Mouse (Mus musculus) MEL (cell line): ENCODE results near the gene Dcdc2b. TPM values are rescaled to one million over a fixed set of nuclear protein-coding genes. Genes with fewer than 3 reads are reported as not detected.

ENCODE experiments used
- DNase-seq: peaks from one replicate; pipeline ENCODE4 v3.0.0; 2011; ENCODE audit warnings: low read depth, low spot score
- H3K27ac ChIP-seq: 2 replicates; pipeline ENCODE4 v1.5.1; 2012; ENCODE audit warnings: low read depth, mild to moderate bottlenecking, control low read depth, low read length, moderate library complexity; ENCODE audit not compliant: control insufficient read depth
- H3K27me3 ChIP-seq, 2 experiments: fragments of 150-350 bp in 1 of 2; sonication (generic) in 1 of 2; 2 replicates each; pipeline ENCODE4 v1.6.1; 2012; ENCODE audit warnings: low read length in 2 of 2, mild to moderate bottlenecking in 2 of 2, improper control_type of control experiment in 1 of 2, moderate library complexity in 1 of 2; ENCODE audit not compliant: insufficient read depth in 2 of 2, control insufficient read depth in 1 of 2
- H3K36me3 ChIP-seq, 2 experiments: 2 replicates each; pipeline ENCODE4 v1.6.1; 2012 to 2014; ENCODE audit warnings: low read length in 2 of 2, improper control_type of control experiment in 1 of 2, inconsistent platforms in 1 of 2, mild to moderate bottlenecking in 1 of 2; ENCODE audit not compliant: insufficient read depth in 2 of 2, control insufficient read depth in 1 of 2
- H3K4me1 ChIP-seq, 2 experiments: fragments of 150-350 bp in 1 of 2; sonication (generic) in 1 of 2; 2 replicates each; pipeline ENCODE4 v1.6.1; 2012; ENCODE audit warnings: low read length in 2 of 2, improper control_type of control experiment in 1 of 2, mild to moderate bottlenecking in 1 of 2; ENCODE audit not compliant: insufficient read depth in 2 of 2, control insufficient read depth in 1 of 2
- H3K4me3 ChIP-seq, 2 experiments: fragments of 150-350 bp in 1 of 2; sonication (generic) in 1 of 2; 2 replicates each; pipeline ENCODE4 v1.5.1; 2012; ENCODE audit warnings: low read depth in 2 of 2, low read length in 2 of 2, mild to moderate bottlenecking in 2 of 2, moderate library complexity in 2 of 2, control low read depth in 1 of 2, improper control_type of control experiment in 1 of 2; ENCODE audit not compliant: control insufficient read depth in 1 of 2, insufficient read depth in 1 of 2
- H3K79me2 ChIP-seq: 2 replicates; pipeline ENCODE4 v1.6.1; 2012; ENCODE audit warnings: mild to moderate bottlenecking, low read length, moderate library complexity; ENCODE audit not compliant: control insufficient read depth, poor library complexity, insufficient read depth
- H3K9ac ChIP-seq: 2 replicates; pipeline ENCODE4 v1.6.1; 2012; ENCODE audit warnings: low read depth, mild to moderate bottlenecking, control low read depth, low read length, moderate library complexity; ENCODE audit not compliant: control insufficient read depth, poor library complexity, severe bottlenecking
- H3K9me3 ChIP-seq: fragments of 150-350 bp; sonication (generic); replicated peaks from 2 replicates; pipeline ENCODE4 v1.6.1; 2012; ENCODE audit warnings: mild to moderate bottlenecking, low read length, improper control_type of control experiment, moderate library complexity; ENCODE audit not compliant: insufficient read depth
- CTCF ChIP-seq, 3 experiments: IDR thresholded peaks in 2 of 3; conservative IDR thresholded peaks in 1 of 3; 2 replicates each; pipeline ENCODE4 v1.5.1; 2011 to 2012; ENCODE audit warnings: low read length in 3 of 3, low read depth in 2 of 3, mild to moderate bottlenecking in 2 of 3, improper control_type of control experiment in 1 of 3, inconsistent platforms in 1 of 3, mixed read lengths in 1 of 3, moderate library complexity in 1 of 3; ENCODE audit not compliant: control insufficient read depth in 1 of 3, insufficient read depth in 1 of 3, poor library complexity in 1 of 3, severe bottlenecking in 1 of 3
- GABPA ChIP-seq: IDR thresholded peaks from 2 replicates; pipeline ENCODE4 v1.6.1; 2012; ENCODE audit warnings: low read depth, mild to moderate bottlenecking, inconsistent platforms, low read length, improper control_type of control experiment, moderate library complexity
- GATA1 ChIP-seq: IDR thresholded peaks from 2 replicates; pipeline ENCODE4 v1.6.1; 2011; ENCODE audit warnings: low read depth, low read length, improper control_type of control experiment
- HCFC1 ChIP-seq: IDR thresholded peaks from 2 replicates; pipeline ENCODE4 v1.6.1; 2012; ENCODE audit warnings: low read depth, mild to moderate bottlenecking, inconsistent platforms, low read length, improper control_type of control experiment, moderate library complexity
- MAX ChIP-seq: IDR thresholded peaks from 2 replicates; pipeline ENCODE4 v1.6.1; 2011; ENCODE audit warnings: low read length, improper control_type of control experiment
- MXI1 ChIP-seq: IDR thresholded peaks from 2 replicates; pipeline ENCODE4 v1.6.1; 2011; ENCODE audit warnings: mild to moderate bottlenecking, low read depth, low read length, improper control_type of control experiment
- MYB ChIP-seq: IDR thresholded peaks from 2 replicates; pipeline ENCODE4 v1.6.1; 2011; ENCODE audit warnings: mild to moderate bottlenecking, low read depth, low read length, improper control_type of control experiment
- MYC ChIP-seq: IDR thresholded peaks from 2 replicates; pipeline ENCODE4 v1.6.1; 2011; ENCODE audit warnings: low read depth, mild to moderate bottlenecking, low read length, improper control_type of control experiment, moderate library complexity
- NELFE ChIP-seq: IDR thresholded peaks from 2 replicates; pipeline ENCODE4 v1.6.1; 2011; ENCODE audit warnings: low read depth, low read length, improper control_type of control experiment
- NRF1 ChIP-seq: IDR thresholded peaks from 2 replicates; pipeline ENCODE4 v1.6.1; 2014; ENCODE audit warnings: low read depth, mild to moderate bottlenecking, inconsistent platforms, low read length, improper control_type of control experiment, moderate library complexity; ENCODE audit not compliant: poor library complexity, insufficient read depth, severe bottlenecking
- POLR2A ChIP-seq, 2 experiments: IDR thresholded peaks; 2 replicates each; pipeline ENCODE4 v1.6.1; 2011 to 2012; ENCODE audit warnings: low read length in 2 of 2, mild to moderate bottlenecking in 2 of 2, control low read depth in 1 of 2, improper control_type of control experiment in 1 of 2, low read depth in 1 of 2, moderate library complexity in 1 of 2; ENCODE audit not compliant: control insufficient read depth in 1 of 2, insufficient read depth in 1 of 2, poor library complexity in 1 of 2
- RAD21 ChIP-seq: IDR thresholded peaks from 2 replicates; pipeline ENCODE4 v1.6.1; 2011; ENCODE audit warnings: mild to moderate bottlenecking, low read depth, low read length, improper control_type of control experiment
- RCOR1 ChIP-seq: IDR thresholded peaks from 2 replicates; pipeline ENCODE4 v1.6.1; 2012; ENCODE audit warnings: low read depth, mild to moderate bottlenecking, inconsistent platforms, low read length, improper control_type of control experiment
- SIN3A ChIP-seq: IDR thresholded peaks from 2 replicates; pipeline ENCODE4 v1.6.1; 2012; ENCODE audit warnings: low read length, improper control_type of control experiment, inconsistent platforms
- SMC3 ChIP-seq: IDR thresholded peaks from 2 replicates; pipeline ENCODE4 v1.6.1; 2011; ENCODE audit warnings: low read depth, low read length, improper control_type of control experiment
- TAL1 ChIP-seq: IDR thresholded peaks from 2 replicates; pipeline ENCODE4 v1.6.1; 2012; ENCODE audit warnings: mild to moderate bottlenecking, inconsistent platforms, low read length, moderate library complexity, mixed read lengths
- TBP ChIP-seq: IDR thresholded peaks from 2 replicates; pipeline ENCODE4 v1.8.0; 2011; ENCODE audit warnings: low read depth, low read length, improper control_type of control experiment
- TCF12 ChIP-seq: IDR thresholded peaks from 2 replicates; pipeline ENCODE4 v1.6.1; 2014; ENCODE audit warnings: low read depth, mild to moderate bottlenecking, inconsistent platforms, low read length, improper control_type of control experiment, moderate library complexity
- USF2 ChIP-seq, 2 experiments: IDR thresholded peaks; 2 replicates each; pipeline ENCODE4 v1.6.1; 2011 to 2012; ENCODE audit warnings: improper control_type of control experiment in 2 of 2, low read length in 2 of 2, borderline replicate concordance in 1 of 2, inconsistent platforms in 1 of 2, low read depth in 1 of 2, mild to moderate bottlenecking in 1 of 2; ENCODE audit not compliant: insufficient read depth in 1 of 2
- ZKSCAN1 ChIP-seq: IDR thresholded peaks from 2 replicates; pipeline ENCODE4 v1.6.1; 2012; ENCODE audit warnings: low read depth, mild to moderate bottlenecking, inconsistent platforms, low read length, improper control_type of control experiment, moderate library complexity
- polyA plus RNA-seq, 2 experiments: library from polyadenylated mRNA; stranded (reverse) in 1 of 2; unstranded in 1 of 2; fragments of >175 nt in 1 of 2; fragments of >200 nt in 1 of 2; gene quantifications; 2 replicates each; pipeline versions ENCODE4 v1.2.1 to v1.2.4; 2012; ENCODE audit warnings: low replicate concordance in 2 of 2, low read depth in 1 of 2; ENCODE audit not compliant: insufficient read length in 2 of 2, insufficient read depth in 1 of 2, missing spikeins in 1 of 2
- total RNA-seq: library from RNA; depleted of rRNA; stranded (reverse); fragments of 300-350 nt; gene quantifications from 2 replicates; pipeline ENCODE4 v1.2.3, GENCODE M21; 2012

The Dcdc2b gene
- total and polyA plus RNA-seq, 3 experiments: 1.3 TPM; not detected in 2

GRCm38 (mm10) chr4:129582251-129582650 is 31.8 kb downstream of the Dcdc2b start:
- TF ChIP-seq USF2 (IDR thresholded peaks at IDR 0.05; ENCODE audit: borderline replicate concordance in 1 of 2, insufficient read depth in 1 of 2, low read depth in 1 of 2, low read length in 2 of 2) (no peak), SMC3 (peak; percentile 32; the same call in 1 of the 2 replicates), ZKSCAN1 (no peak), GATA1 (peak; percentile 39), MYB (no peak), MXI1 (no peak), SIN3A (no peak), GABPA (no peak), MYC (peak; percentile 74; the same call in 1 of the 2 replicates), CTCF (IDR thresholded peaks at IDR 0.05 in 2 of 3, conservative IDR thresholded peaks at IDR 0.05 in 1 of 3; ENCODE audit: control insufficient read depth in 1 of 3, insufficient read depth in 1 of 3, low read depth in 2 of 3, low read length in 3 of 3, poor library complexity in 1 of 3, severe bottlenecking in 1 of 3) (peak; percentile 30 to 62 (median 39)), RAD21 (peak; percentile 15; the same call in 1 of the 2 replicates), TAL1 (no peak), POLR2A (IDR thresholded peaks at IDR 0.05; ENCODE audit: control insufficient read depth in 1 of 2, insufficient read depth in 1 of 2, low read depth in 1 of 2, low read length in 2 of 2, poor library complexity in 1 of 2) (no peak), RCOR1 (no peak), HCFC1 (no peak)
- TF ChIP-seq, all 39 proteins: peak for 5
- no peak overlapping the region for H3K4me3 ChIP-seq
- no peaks in the 10 kb centered on the region for H3K9me3 ChIP-seq
- no peaks in the 10 kb centered on the region; the same call in 1 of the 2 replicates for H3K79me2 ChIP-seq
- no peaks in the 10 kb centered on the region for H3K27me3 ChIP-seq
- DNase-seq: peak; percentile 76
- peaks cover 0 to 13% of the 10 kb centered on the region in 2 experiments; a peak in 1 of 4 replicates for H3K4me1 ChIP-seq
- no peaks in the 10 kb centered on the region for H3K36me3 ChIP-seq
- no peak overlapping the region for H3K9ac ChIP-seq
- no peak overlapping the region for H3K27ac ChIP-seq

- H3K9me3 ChIP-seq: no peaks in the 10 kb centered on the region
- peak overlapping the region; percentile 8 to 23; a peak in 2 of 4 replicates for H3K4me3 ChIP-seq
Observed at GRCm38 (mm10) chr4:129580347-129580746, 33.7 kb downstream of the Dcdc2b start.

More at GRCm38 (mm10) chr4:129580347-129580746, 33.7 kb downstream of the Dcdc2b start:
- no peak for TF ChIP-seq TAL1
- peak; percentile 82 for TF ChIP-seq HCFC1
- TF ChIP-seq MAX: 0 out of 2 replicates have a peak, but pooled peaks have one; percentile 44
- TF ChIP-seq MYC: peak; percentile 36; the same call in 1 of the 2 replicates
- TF ChIP-seq NRF1: peak; percentile 65
- TF ChIP-seq POLR2A (IDR thresholded peaks at IDR 0.05; ENCODE audit: control insufficient read depth in 1 of 2, insufficient read depth in 1 of 2, low read depth in 1 of 2, low read length in 2 of 2, poor library complexity in 1 of 2): peak in 1 of 2 experiments; percentile 63; a peak in 1 of 4 replicates
- TF ChIP-seq SIN3A: 0 out of 2 replicates have a peak, but pooled peaks have one; percentile 23
- peak; percentile 52 for TF ChIP-seq NELFE
- no peak for TF ChIP-seq TCF12
- TF ChIP-seq RCOR1: no peak
- TF ChIP-seq TBP: peak; percentile 85
- no peaks in the 10 kb centered on the region; the same call in 1 of the 2 replicates for H3K79me2 ChIP-seq
- peak overlapping the region; percentile 63 for H3K9ac ChIP-seq
- H3K27ac ChIP-seq: peak overlapping the region; percentile 54
- peaks cover 0 to 20% of the 10 kb centered on the region in 2 experiments; a peak in 1 of 4 replicates for H3K4me1 ChIP-seq
- peak; percentile 88 for DNase-seq
- no peaks in the 10 kb centered on the region for H3K27me3 ChIP-seq
- H3K36me3 ChIP-seq: peaks cover 0 to 6% of the 10 kb centered on the region in 2 experiments; a peak in 2 of 4 replicates
